Mouse (Mus musculus) heart, embryonic 11.5 days (tissue): Measurements from ENCODE around the gene Rnf180. TPM values are rescaled to one million over a fixed set of nuclear protein-coding genes. Genes with fewer than 3 reads are reported as not detected.

Source experiments
- ATAC-seq: fragments of 200-750 bp; cut with Nextera tagmentation; replicated peaks from 2 replicates; pipeline ENCODE4 v1.8.0; 2017; ENCODE audit warnings: moderate library complexity; ENCODE audit not compliant: insufficient number of reproducible peaks, low FRiP score, low TSS enrichment
- H3K27ac ChIP-seq: fragments of 300-500 bp; sonication (generic); 2 replicates; pipeline ENCODE4 v1.5.1; 2014; ENCODE audit warnings: mild to moderate bottlenecking, low read depth, low read length
- H3K27me3 ChIP-seq: fragments of 300-500 bp; sonication (generic); 2 replicates; pipeline ENCODE4 v1.6.1; 2014; ENCODE audit warnings: mild to moderate bottlenecking, low read length, mixed read lengths; ENCODE audit not compliant: control insufficient read depth, insufficient read depth
- H3K36me3 ChIP-seq: fragments of 300-500 bp; sonication (generic); 2 replicates; pipeline ENCODE4 v1.6.1; 2014; ENCODE audit warnings: mild to moderate bottlenecking, low read length, moderate library complexity, mixed read lengths; ENCODE audit not compliant: control insufficient read depth, insufficient read depth
- H3K4me1 ChIP-seq: fragments of 300-500 bp; sonication (generic); 2 replicates; pipeline ENCODE4 v1.6.1; 2014; ENCODE audit warnings: low read length; ENCODE audit not compliant: control insufficient read depth, insufficient read depth
- H3K4me2 ChIP-seq: fragments of 300-500 bp; sonication (generic); 2 replicates; pipeline ENCODE4 v1.6.1; 2014; ENCODE audit warnings: mild to moderate bottlenecking, moderate library complexity
- H3K4me3 ChIP-seq: fragments of 300-500 bp; sonication (generic); 2 replicates; pipeline ENCODE4 v1.5.1; 2014; ENCODE audit warnings: low read depth, low read length
- H3K9ac ChIP-seq: fragments of 300-500 bp; sonication (generic); 2 replicates; pipeline ENCODE4 v1.6.1; 2014; ENCODE audit warnings: mild to moderate bottlenecking, low read depth, low read length, moderate library complexity
- H3K9me3 ChIP-seq: fragments of 300-500 bp; sonication (generic); replicated peaks from 2 replicates; pipeline ENCODE4 v1.6.1; 2016; ENCODE audit warnings: low read length; ENCODE audit not compliant: control insufficient read depth
- WGBS: fragments of 180-500 bp; shearing (Covaris S2); extraction: QIAGEN DNeasy Blood & Tissue Kit; methylation state at CpG from one replicate; pipeline ENCODE4 v1.1.7; 2014; ENCODE audit not compliant: insufficient replicate concordance; 5-methylcytosine and 5-hydroxymethylcytosine counted together
- polyA plus RNA-seq: library from polyadenylated mRNA; unstranded; fragments of >200 nt; fragmentation: Nextera tagmentation; extraction: Ambion mirVana; gene quantifications from 2 replicates; pipeline ENCODE4 v1.2.1, GENCODE M21; 2014

Gene Rnf180
- polyA plus RNA-seq, 1 experiment from 2014 or later: 2.4 TPM

DNA sequence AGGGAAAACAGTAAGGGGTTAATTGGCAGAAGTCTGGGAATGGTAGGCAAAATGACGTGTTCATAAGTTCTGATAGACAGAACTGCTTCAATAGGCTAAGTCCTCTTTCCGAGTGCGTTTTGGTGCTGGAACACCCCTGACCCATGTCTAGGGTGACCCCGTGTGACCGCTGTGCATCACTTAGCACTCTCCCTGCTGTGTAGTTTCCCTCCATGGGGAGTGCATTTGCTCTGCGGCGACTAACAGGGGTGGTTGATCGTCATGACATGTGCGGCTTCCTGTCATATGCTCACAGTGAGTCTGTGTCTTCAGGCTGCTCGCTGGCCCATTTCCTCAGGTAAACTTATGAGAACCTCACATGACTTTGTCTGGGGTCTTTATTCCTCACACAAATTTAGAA lies 70.6 kb downstream of the Rnf180 start:
- no peak overlapping the region for H3K9ac ChIP-seq
- no peak overlapping the region for H3K4me2 ChIP-seq
- no peak overlapping the region for H3K4me3 ChIP-seq
- H3K36me3 ChIP-seq: no peaks in the 10 kb centered on the region
- WGBS: 41% methylated on average over 10 of the region's 10 CpGs
- H3K27ac ChIP-seq: no peak overlapping the region
- H3K9me3 ChIP-seq: no peaks in the 10 kb centered on the region
- H3K27me3 ChIP-seq: no peaks in the 10 kb centered on the region
- no peak for ATAC-seq
- H3K4me1 ChIP-seq: no peaks in the 10 kb centered on the region

- WGBS: 59% methylated on average over 3 of the region's 3 CpGs
- Histone ChIP-seq H3K27me3 (no peaks in the 10 kb centered on the region), H3K27ac (no peak overlapping the region), H3K4me1 (no peaks in the 10 kb centered on the region), H3K9ac (no peak overlapping the region), H3K4me2 (no peak overlapping the region), H3K4me3 (no peak overlapping the region), H3K36me3 (no peaks in the 10 kb centered on the region), H3K9me3 (no peaks in the 10 kb centered on the region)
- no peak for ATAC-seq
These were observed 71.5 kb downstream of the Rnf180 start for GRCm38 (mm10) chr13:105223147-105223546.

GRCm38 (mm10) chr13:105222016-105222725 lies 72.4 kb downstream of the Rnf180 start:
- no peak for ATAC-seq
- Histone ChIP-seq H3K4me2 (no peak overlapping the region), H3K9ac (no peak overlapping the region), H3K4me3 (no peak overlapping the region), H3K9me3 (no peaks in the 10 kb centered on the region), H3K4me1 (no peaks in the 10 kb centered on the region), H3K27me3 (no peaks in the 10 kb centered on the region), H3K27ac (no peak overlapping the region), H3K36me3 (no peaks in the 10 kb centered on the region)
- 86% methylated on average over 5 of the region's 5 CpGs for WGBS

GRCm38 (mm10) chr13:105210746-105211145 lies 83.9 kb downstream of the Rnf180 start:
- Histone ChIP-seq H3K4me1 (no peaks in the 10 kb centered on the region), H3K9ac (no peak overlapping the region), H3K9me3 (no peaks in the 10 kb centered on the region), H3K4me2 (no peak overlapping the region), H3K4me3 (no peak overlapping the region), H3K27ac (no peak overlapping the region), H3K27me3 (no peaks in the 10 kb centered on the region), H3K36me3 (no peaks in the 10 kb centered on the region)
- ATAC-seq: no peak
- 69% methylated on average over 3 of the region's 3 CpGs for WGBS

- Histone ChIP-seq H3K9me3 (no peaks in the 10 kb centered on the region), H3K36me3 (no peaks in the 10 kb centered on the region), H3K4me1 (no peaks in the 10 kb centered on the region), H3K4me3 (no peak overlapping the region), H3K27me3 (no peaks in the 10 kb centered on the region), H3K27ac (no peak overlapping the region), H3K4me2 (no peak overlapping the region), H3K9ac (no peak overlapping the region)
- ATAC-seq: no peak
- 79% methylated on average over 3 of the region's 3 CpGs for WGBS
These were observed 90.8 kb downstream of the Rnf180 start for GRCm38 (mm10) chr13:105203851-105204250.

DNA sequence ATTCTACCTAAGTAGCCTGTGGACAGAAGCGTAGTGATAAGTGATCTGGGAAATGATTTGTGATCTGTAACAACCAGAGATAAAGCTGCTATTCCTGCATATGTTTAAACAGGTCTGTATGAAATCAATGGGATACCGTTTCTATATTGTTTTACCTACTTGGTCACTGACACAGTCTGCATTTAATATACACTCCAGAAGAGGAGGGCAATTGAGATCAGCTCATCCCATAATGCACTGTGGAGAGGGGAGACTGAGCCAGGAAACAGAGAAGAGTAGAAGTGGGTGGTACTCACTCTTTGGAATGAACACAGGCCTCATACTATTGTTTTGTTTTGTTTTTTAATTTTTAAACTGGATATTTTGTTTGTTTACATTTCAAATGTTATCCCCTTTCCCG lies 96.0 kb downstream of the Rnf180 start:
- 76% methylated on average over 3 of the region's 3 CpGs for WGBS

GRCm38 (mm10) chr13:105198028-105198427 lies 96.6 kb downstream of the Rnf180 start:
- Histone ChIP-seq H3K9ac (no peak overlapping the region), H3K27ac (no peak overlapping the region), H3K4me3 (no peak overlapping the region), H3K4me2 (no peak overlapping the region), H3K27me3 (no peaks in the 10 kb centered on the region), H3K9me3 (no peaks in the 10 kb centered on the region), H3K36me3 (no peaks in the 10 kb centered on the region), H3K4me1 (no peaks in the 10 kb centered on the region)
- WGBS: 60% methylated on average over 3 of the region's 3 CpGs
- ATAC-seq: no peak

More for the DNA sequence above, 96.0 kb downstream of the Rnf180 start:
- ATAC-seq: no peak
- H3K36me3 ChIP-seq: no peaks in the 10 kb centered on the region
- H3K9me3 ChIP-seq: no peaks in the 10 kb centered on the region
- H3K27me3 ChIP-seq: no peaks in the 10 kb centered on the region
- H3K9ac ChIP-seq: no peak overlapping the region
- H3K4me3 ChIP-seq: no peak overlapping the region
- H3K4me2 ChIP-seq: no peak overlapping the region
- H3K27ac ChIP-seq: no peak overlapping the region
- no peaks in the 10 kb centered on the region for H3K4me1 ChIP-seq

GRCm38 (mm10) chr13:105193583-105193982 lies 101.0 kb downstream of the Rnf180 start:
- H3K4me3 ChIP-seq: no peak overlapping the region
- H3K27me3 ChIP-seq: no peaks in the 10 kb centered on the region
- WGBS: 66% methylated on average over 7 of the region's 7 CpGs
- H3K27ac ChIP-seq: no peak overlapping the region
- no peak for ATAC-seq
- H3K4me2 ChIP-seq: no peak overlapping the region
- no peaks in the 10 kb centered on the region for H3K36me3 ChIP-seq
- H3K4me1 ChIP-seq: no peaks in the 10 kb centered on the region
- H3K9me3 ChIP-seq: no peaks in the 10 kb centered on the region
- H3K9ac ChIP-seq: no peak overlapping the region

DNA sequence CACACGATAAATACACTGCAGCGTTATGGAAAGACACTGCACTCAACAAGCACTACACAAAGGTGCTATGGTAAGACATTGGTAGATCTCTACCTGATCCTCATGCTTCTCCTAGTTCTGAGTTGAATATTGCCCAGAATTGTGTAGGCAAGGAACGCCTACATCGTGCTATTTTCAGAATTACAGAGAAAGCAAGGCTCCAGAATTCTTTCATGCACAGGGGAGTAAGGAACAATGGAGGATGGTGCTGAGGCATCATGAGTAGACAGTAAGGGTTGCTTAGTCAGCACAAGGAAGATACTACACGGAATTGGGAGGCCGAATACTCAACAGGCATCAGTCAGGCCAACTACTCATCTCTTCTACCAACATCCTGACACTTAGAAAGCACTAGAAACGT lies 105.9 kb downstream of the Rnf180 start:
- Histone ChIP-seq H3K4me3 (no peak overlapping the region), H3K4me2 (no peak overlapping the region), H3K36me3 (no peaks in the 10 kb centered on the region), H3K27ac (no peak overlapping the region), H3K9ac (no peak overlapping the region), H3K4me1 (no peaks in the 10 kb centered on the region), H3K27me3 (no peaks in the 10 kb centered on the region), H3K9me3 (no peaks in the 10 kb centered on the region)
- WGBS: 84% methylated on average over 7 of the region's 7 CpGs
- no peak for ATAC-seq
